In the genomic region with DNA sequence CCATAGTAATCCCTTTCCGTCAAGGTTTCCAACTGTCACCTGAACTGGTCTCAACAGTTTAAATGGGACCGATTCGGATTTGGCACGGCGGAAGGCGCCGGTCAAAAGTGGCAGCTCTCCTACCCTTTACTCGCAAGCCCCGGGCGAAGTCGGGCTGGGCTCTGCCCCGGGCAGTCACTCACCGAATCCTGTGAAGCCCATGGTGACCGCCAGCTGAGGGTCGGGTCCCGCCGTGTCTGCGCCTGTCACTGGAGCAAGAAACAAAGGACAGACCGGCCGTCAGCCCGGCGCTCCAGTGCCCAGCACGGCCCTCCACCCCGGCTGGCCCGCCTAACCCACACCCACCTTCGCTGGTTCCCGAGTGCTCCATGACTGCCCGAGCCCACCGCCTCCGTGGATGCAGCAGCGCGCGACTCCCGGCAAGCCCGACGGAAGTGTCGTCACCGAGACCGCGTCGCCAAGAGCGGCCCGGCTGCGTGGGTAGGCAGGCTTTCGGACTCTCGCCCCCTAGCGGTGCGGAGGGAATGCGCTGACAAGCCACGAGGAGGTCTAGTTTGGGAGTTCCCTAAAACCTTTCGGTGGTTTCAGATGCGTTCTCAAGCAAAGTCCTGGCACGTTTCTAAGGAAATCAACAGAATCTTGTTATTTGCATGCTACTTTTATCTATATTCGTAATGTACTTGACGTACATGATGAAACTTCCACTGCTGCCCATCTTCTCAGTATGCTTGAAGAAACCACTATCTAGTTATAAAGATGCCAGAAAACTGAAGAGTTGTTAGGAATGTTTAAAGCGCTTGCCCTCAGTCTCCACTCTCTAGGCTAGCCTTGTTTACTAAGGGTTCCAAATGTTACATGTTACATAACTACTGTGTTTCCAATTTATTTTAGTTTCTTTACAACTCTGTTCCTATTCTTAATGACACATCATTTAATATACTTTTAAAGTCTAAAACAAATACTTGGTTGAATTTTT, we compare ENCODE assay signal across 8 mouse cellular contexts. TPM values are rescaled to one million over a fixed set of nuclear protein-coding genes. Genes with fewer than 3 reads are reported as not detected.
DNase-seq lines count a peak whose midpoint lies in the region; ATAC-seq and TF ChIP-seq lines count a peak whose summit lies in the region.

Gene Wdr70 (minus strand): TSS at position 436 of the 976 bp plus-strand sequence.

- H3K27ac ChIP-seq in gastrocnemius, adult 2 months = peak within 1 kb of the TSS; percentile 92
- peak within 1 kb of the TSS; percentile 69 for H3K27ac ChIP-seq in hindbrain, postnatal 0 days
- H3K27ac ChIP-seq in left cerebral cortex, adult 2 months = peak within 1 kb of the TSS; percentile 82

- no peaks in the 10 kb centered on the region for H3K9me3 ChIP-seq in hindbrain, postnatal 0 days (ENCODE audit: low read length)

- peak within 1 kb of the TSS; percentile 85 for H3K4me3 ChIP-seq in gastrocnemius, adult 2 months
- peak within 1 kb of the TSS; percentile 87 for H3K4me3 ChIP-seq in hindbrain, postnatal 0 days (ENCODE audit: low read length)
- peak within 1 kb of the TSS; percentile 77 for H3K4me3 ChIP-seq in left cerebral cortex, adult 2 months

- no peaks in the 10 kb centered on the region for H3K4me1 ChIP-seq in hindbrain, postnatal 0 days (ENCODE audit: insufficient read depth, low read length)

- intact Hi-C loops in gastrocnemius, adult 2 months (cut with DNase I) = loop anchor here (1.0 kb wide), 1 partner anchor 8 kb away; no protein-coding TSS in a partner anchor
- intact Hi-C loops in left cerebral cortex, adult 2 months (cut with DNase I) = loop anchor here (1.0 kb wide), 1 partner anchor 10 kb away; the partner anchor contains the start of gene Nup155

- 2% methylated on average over 56 of the region's 56 CpGs for WGBS in hindbrain, postnatal 0 days

- H3K36me3 ChIP-seq in hindbrain, postnatal 0 days (ENCODE audit: insufficient read depth, low read length) = peaks cover 14% of the 10 kb centered on the region; the same call in 1 of the 2 replicates

- peak; percentile 98 for ATAC-seq in common myeloid progenitor, adult 5-6 weeks (replicated peaks; ENCODE audit: low read depth, poor library complexity, severe bottlenecking)
- ATAC-seq in hindbrain, postnatal 0 days = peak; percentile 97
- peak; percentile 100 for ATAC-seq in megakaryocyte, adult 5-6 weeks (ENCODE audit: poor library complexity, severe bottlenecking)

- DNase-seq in ZHBTc4 (ENCODE audit: low read depth, low spot score) = peak; percentile 98
- peak; percentile 98 for DNase-seq in gastrocnemius, adult 2 months
- peak; percentile 98 for DNase-seq in hindbrain, postnatal 0 days (ENCODE audit: low spot score)
- DNase-seq in left cerebral cortex, adult 2 months (ENCODE audit: extremely low spot score in 1 of 2, low spot score in 2 of 2) = peak; percentile 98 to 100
- DNase-seq in right cerebral cortex, adult 2 months (ENCODE audit: low spot score in 2 of 2) = peak; percentile 99
- peak; percentile 97 for DNase-seq in urinary bladder, postnatal 14 days (ENCODE audit: low spot score)

- TF ChIP-seq CTCF in gastrocnemius, adult 2 months (IDR thresholded peaks at IDR 0.05) = peak; percentile 100
- TF ChIP-seq CTCF in hindbrain, postnatal 0 days (IDR thresholded peaks at IDR 0.05; ENCODE audit: low read depth) = peak; percentile 99
- TF ChIP-seq CTCF in left cerebral cortex, adult 2 months (IDR thresholded peaks at IDR 0.05) = no peak; the same call in none of the 2 replicates

- H3K4me2 ChIP-seq in hindbrain, postnatal 0 days (ENCODE audit: low read depth, low read length) = peak within 1 kb of the TSS; percentile 77

- H3K27me3 ChIP-seq in hindbrain, postnatal 0 days (ENCODE audit: insufficient read depth, low read length) = no peaks in the 10 kb centered on the region

- H3K9ac ChIP-seq in hindbrain, postnatal 0 days (replicated peaks; ENCODE audit: low read length) = peak within 1 kb of the TSS; percentile 84

RNA-seq across cellular contexts. Expression of gene Wdr70, which starts in this region (rescaled TPM):
- 45.2 and 48.5 TPM in 2 replicates for total RNA-seq in common myeloid progenitor, adult 5-6 weeks (2017)
- 10 to 100 TPM; 20.4 to 23.1 TPM for total RNA-seq in gastrocnemius, adult 2 months (2021)
- 45.5 and 51.0 TPM in 2 replicates for total RNA-seq in hindbrain, postnatal 0 days (2014; rRNA removed)
- 64.3 and 69.9 TPM in 2 replicates for polyA plus RNA-seq in hindbrain, postnatal 0 days (2015; fragmentation: Nextera tagmentation; extraction: Ambion mirVana)
- total RNA-seq in left cerebral cortex, adult 2 months (2021) = 10 to 100 TPM; 33.0 to 33.2 TPM
- total RNA-seq in megakaryocyte, adult 5-6 weeks (2015) = 30.8 and 34.6 TPM in 2 replicates
- 27.1 and 33.9 TPM in 2 replicates for total RNA-seq in megakaryocyte, adult 5-6 weeks (2017)

Comparison
In these comparisons a context has a peak if more than half of its experiments do, and no peak if none do; other contexts are left out.
1. Peak in every context shown above with its lines: DNase-seq, ATAC-seq, H3K4me3 ChIP-seq and H3K27ac ChIP-seq.